Mouse (Mus musculus) ES-E14 (cell line): ENCODE measurements at regions not wholly inside any gene's neighbourhood (a gene's known extent, or its start where the extent isn't known, plus 50 kb on each side); places are given as distances from the start of the nearest gene placed in this dataset.

Experiments used
- CHD2 ChIP-seq: IDR thresholded peaks from 2 replicates; pipeline ENCODE4 v1.6.1; 2014; ENCODE audit warnings: mild to moderate bottlenecking, low read depth, low read length, inconsistent platforms
- ZC3H11A ChIP-seq: IDR thresholded peaks from 2 replicates; pipeline ENCODE4 v1.6.1; 2012; ENCODE audit warnings: low read depth, mild to moderate bottlenecking, inconsistent platforms, low read length, borderline replicate concordance
- ZNF384 ChIP-seq: IDR thresholded peaks from 2 replicates; pipeline ENCODE4 v1.6.1; 2012; ENCODE audit warnings: low read depth, low read length, inconsistent platforms

- TF ChIP-seq ZNF384 (no peak), ZC3H11A (no peak), CHD2 (no peak)
Observed at GRCm38 (mm10) chr3:35282106-35282505, 471.8 kb upstream of the Atp11b start.
